Mouse (Mus musculus) CH12.LX (cell line): ENCODE measurements at regions not wholly inside any gene's neighbourhood (a gene's known extent, or its start where the extent isn't known, plus 50 kb on each side); places are given as distances from the start of the nearest gene placed in this dataset.

Source experiments
- DNase-seq: peaks from one replicate; pipeline ENCODE4 v3.0.0-alpha.2; 2013; ENCODE audit errors: extremely low read depth
- H3K27ac ChIP-seq: 2 replicates; pipeline ENCODE4 v1.5.1; 2012; ENCODE audit warnings: low read depth, mild to moderate bottlenecking, control low read depth, moderate library complexity; ENCODE audit not compliant: insufficient read depth
- H3K27me3 ChIP-seq: replicated peaks from 2 replicates; pipeline ENCODE3; 2012; ENCODE audit warnings: inconsistent platforms
- H3K36me3 ChIP-seq, 2 experiments: replicated peaks in 1 of 2; 2 replicates each; pipeline versions ENCODE3 to v1.6.1; 2012; ENCODE audit warnings: inconsistent platforms in 1 of 2, low read length in 1 of 2, mild to moderate bottlenecking in 1 of 2, mixed read lengths in 1 of 2, moderate library complexity in 1 of 2; ENCODE audit not compliant: control insufficient read depth in 1 of 2, insufficient read depth in 1 of 2
- H3K4me1 ChIP-seq, 2 experiments: 2 replicates each; pipeline ENCODE4 v1.6.1; 2012; ENCODE audit warnings: inconsistent platforms in 1 of 2, moderate library complexity in 1 of 2; ENCODE audit not compliant: insufficient read depth in 2 of 2, control insufficient read depth in 1 of 2
- H3K4me2 ChIP-seq: 2 replicates; pipeline ENCODE4 v1.6.1; 2012; ENCODE audit warnings: low read depth, mild to moderate bottlenecking, control low read depth; ENCODE audit not compliant: poor library complexity, insufficient read depth, severe bottlenecking
- H3K4me3 ChIP-seq, 3 experiments: fragments of 150-350 bp in 1 of 3; sonication (generic) in 1 of 3; replicated peaks in 1 of 3; 2 replicates each; pipeline versions ENCODE3 to v1.5.1; 2011 to 2012; ENCODE audit warnings: low read depth in 2 of 3, low read length in 2 of 3, mild to moderate bottlenecking in 2 of 3, moderate library complexity in 2 of 3, control low read depth in 1 of 3, improper control_type of control experiment in 1 of 3, inconsistent platforms in 1 of 3, mixed read lengths in 1 of 3; ENCODE audit not compliant: poor library complexity in 1 of 3
- H3K79me2 ChIP-seq: replicated peaks from 2 replicates; pipeline ENCODE4 v1.6.1; 2012; ENCODE audit warnings: mild to moderate bottlenecking, moderate library complexity; ENCODE audit not compliant: control insufficient read depth, poor library complexity, insufficient read depth, severe bottlenecking; ENCODE audit errors: extremely low read depth
- H3K9ac ChIP-seq: 2 replicates; pipeline ENCODE4 v1.6.1; 2012; ENCODE audit warnings: low read depth, mild to moderate bottlenecking, control low read depth, moderate library complexity; ENCODE audit not compliant: insufficient read depth
- H3K9me3 ChIP-seq: replicated peaks from 2 replicates; pipeline ENCODE3; 2012; ENCODE audit warnings: low read length, inconsistent platforms, mixed read lengths
- BHLHE40 ChIP-seq: IDR thresholded peaks from 2 replicates; pipeline ENCODE4 v1.6.1; 2011; ENCODE audit warnings: mild to moderate bottlenecking, low read depth, low read length, improper control_type of control experiment
- CHD2 ChIP-seq: IDR thresholded peaks from 2 replicates; pipeline ENCODE4 v1.6.1; 2011; ENCODE audit warnings: low read length, improper control_type of control experiment
- CTCF ChIP-seq, 2 experiments: IDR thresholded peaks in 1 of 2; conservative IDR thresholded peaks in 1 of 2; 2 replicates each; pipeline ENCODE4 v1.5.1; 2011 to 2012; ENCODE audit warnings: low read depth in 2 of 2, low read length in 2 of 2, improper control_type of control experiment in 1 of 2, inconsistent platforms in 1 of 2, mild to moderate bottlenecking in 1 of 2, moderate library complexity in 1 of 2
- E2F4 ChIP-seq: IDR thresholded peaks from 2 replicates; pipeline ENCODE4 v1.6.1; 2011; ENCODE audit warnings: low read depth, low read length, improper control_type of control experiment; ENCODE audit not compliant: insufficient replicate concordance
- ELF1 ChIP-seq: IDR thresholded peaks from 2 replicates; pipeline ENCODE4 v1.6.1; 2014; ENCODE audit warnings: low read depth, mild to moderate bottlenecking, inconsistent platforms, low read length, improper control_type of control experiment
- GABPA ChIP-seq: IDR thresholded peaks from 2 replicates; pipeline ENCODE4 v1.6.1; 2012; ENCODE audit warnings: low read depth, low read length, improper control_type of control experiment, inconsistent platforms; ENCODE audit not compliant: insufficient replicate concordance
- HCFC1 ChIP-seq: IDR thresholded peaks from 2 replicates; pipeline ENCODE4 v1.6.1; 2012; ENCODE audit warnings: low read depth, mild to moderate bottlenecking, inconsistent platforms, low read length, improper control_type of control experiment
- IRF4 ChIP-seq: IDR thresholded peaks from 2 replicates; pipeline ENCODE4 v1.6.1; 2014; ENCODE audit warnings: low read depth, mild to moderate bottlenecking, inconsistent platforms, low read length, improper control_type of control experiment
- KAT2A ChIP-seq: IDR thresholded peaks from 2 replicates; pipeline ENCODE4 v1.6.1; 2012; ENCODE audit warnings: low read length, improper control_type of control experiment, inconsistent platforms; ENCODE audit not compliant: insufficient replicate concordance
- MAFK ChIP-seq: IDR thresholded peaks from 2 replicates; pipeline ENCODE4 v1.6.1; 2011; ENCODE audit warnings: low read length, improper control_type of control experiment; ENCODE audit not compliant: insufficient replicate concordance
- MEF2A ChIP-seq: IDR thresholded peaks from 2 replicates; pipeline ENCODE4 v1.6.1; 2014; ENCODE audit warnings: low read depth, mild to moderate bottlenecking, inconsistent platforms, low read length, improper control_type of control experiment, borderline replicate concordance
- MYC ChIP-seq: IDR thresholded peaks from 2 replicates; pipeline ENCODE4 v1.6.1; 2011; ENCODE audit warnings: low read depth, mild to moderate bottlenecking, improper control_type of control experiment, low read length
- NELFE ChIP-seq: IDR thresholded peaks from 2 replicates; pipeline ENCODE4 v1.6.1; 2011; ENCODE audit warnings: low read depth, low read length, improper control_type of control experiment
- NRF1 ChIP-seq: IDR thresholded peaks from 2 replicates; pipeline ENCODE4 v1.6.1; 2014; ENCODE audit warnings: low read depth, mild to moderate bottlenecking, inconsistent platforms, low read length, improper control_type of control experiment, moderate library complexity
- POLR2A ChIP-seq: IDR thresholded peaks from 2 replicates; pipeline ENCODE4 v1.6.1; 2011; ENCODE audit warnings: low read depth, mild to moderate bottlenecking, improper control_type of control experiment, low read length
- RAD21 ChIP-seq: IDR thresholded peaks from 2 replicates; pipeline ENCODE4 v1.6.1; 2011; ENCODE audit warnings: low read depth, mild to moderate bottlenecking, low read length, improper control_type of control experiment, moderate library complexity
- SIN3A ChIP-seq: IDR thresholded peaks from 2 replicates; pipeline ENCODE4 v1.6.1; 2012; ENCODE audit warnings: low read length, improper control_type of control experiment, inconsistent platforms
- TCF12 ChIP-seq: IDR thresholded peaks from 2 replicates; pipeline ENCODE4 v1.6.1; 2014; ENCODE audit warnings: low read depth, mild to moderate bottlenecking, inconsistent platforms, low read length, improper control_type of control experiment
- UBTF ChIP-seq: IDR thresholded peaks from 2 replicates; pipeline ENCODE4 v1.6.1; 2012; ENCODE audit warnings: low read depth, mild to moderate bottlenecking, inconsistent platforms, low read length, improper control_type of control experiment, moderate library complexity
- ZNF384 ChIP-seq: IDR thresholded peaks from 2 replicates; pipeline ENCODE4 v1.6.1; 2012; ENCODE audit warnings: low read depth, low read length, improper control_type of control experiment, inconsistent platforms
- dilution Hi-C: fragments of 300-500 bp; cut with MboI; formaldehyde crosslinking; loops from 2 replicates; pipeline ENCODE4 v1.14.3; 2020; ENCODE audit warnings: low sequenced_read_pairs; ENCODE audit not compliant: extremely low pct_unique_long_range_greater_than_20kb, extremely low pct_ligation_motif_present
- in situ Hi-C: fragments of 300-500 bp; cut with MboI; formaldehyde crosslinking; loops from 3 replicates; pipeline ENCODE4 v1.14.3; 2019; ENCODE audit warnings: low sequenced_read_pairs, low pct_ligation_motif_present, low pct_unique_long_range_greater_than_20kb, mixed read lengths

- Histone ChIP-seq H3K9me3 (no peaks in the 10 kb centered on the region), H3K27ac (no peak overlapping the region), H3K36me3 (no peaks in the 10 kb centered on the region), H3K79me2 (no peaks in the 10 kb centered on the region), H3K4me3 (no peak overlapping the region), H3K4me1 (no peaks in the 10 kb centered on the region), H3K9ac (no peak overlapping the region), H3K4me2 (no peak overlapping the region), H3K27me3 (no peaks in the 10 kb centered on the region)
- in situ Hi-C loops (no loop called here), dilution Hi-C loops (no loop called here)
- no peak for DNase-seq
- TF ChIP-seq MYC (no peak), ELF1 (no peak), MEF2A (no peak), CTCF (conservative IDR thresholded peaks at IDR 0.05 in 1 of 2, IDR thresholded peaks at IDR 0.05 in 1 of 2; ENCODE audit: low read depth in 2 of 2, low read length in 2 of 2) (no peak), HCFC1 (no peak), GABPA (no peak)
Measured at GRCm38 (mm10) chr6:140961987-140962386, 232.9 kb downstream of the Gm11077 start.

- in situ Hi-C loops (no loop called here), dilution Hi-C loops (no loop called here)
- no peak overlapping the region for H3K9ac ChIP-seq
- H3K36me3 ChIP-seq, result no peaks in the 10 kb centered on the region
- H3K4me3 ChIP-seq, result no peak overlapping the region
- no peak overlapping the region for H3K27ac ChIP-seq
- H3K27me3 ChIP-seq, result no peaks in the 10 kb centered on the region
- no peaks in the 10 kb centered on the region for H3K4me1 ChIP-seq
- TF ChIP-seq KAT2A (no peak), SIN3A (no peak), NELFE (no peak), RAD21 (no peak), CHD2 (no peak), MAFK (no peak), CTCF (conservative IDR thresholded peaks at IDR 0.05 in 1 of 2, IDR thresholded peaks at IDR 0.05 in 1 of 2; ENCODE audit: low read depth in 2 of 2, low read length in 2 of 2) (no peak), ZNF384 (no peak), BHLHE40 (no peak), HCFC1 (no peak), NRF1 (no peak), UBTF (no peak), IRF4 (no peak), TCF12 (no peak), POLR2A (no peak), MYC (no peak), E2F4 (no peak)
- no peaks in the 10 kb centered on the region for H3K79me2 ChIP-seq
- no peak overlapping the region for H3K4me2 ChIP-seq
- DNase-seq, result no peak
- H3K9me3 ChIP-seq, result no peaks in the 10 kb centered on the region
Measured at GRCm38 (mm10) chr6:140962563-140962962, 233.5 kb downstream of the Gm11077 start.
